Mouse (Mus musculus): ENCODE results near the gene Olfr455.

The Olfr455 gene

GRCm38 (mm10) chr6:42547461-42547860 lies at the start of gene Olfr455:
Gene Olfr455 (minus strand): TSS chr6:42547587.
- in situ Hi-C loops (cut with MboI; ENCODE audit: low pct_unique_long_range_greater_than_20kb in 1 of 2, low sequenced_read_pairs in 2 of 2, unreplicated experiment in 1 of 2), result no loop called here

DNA sequence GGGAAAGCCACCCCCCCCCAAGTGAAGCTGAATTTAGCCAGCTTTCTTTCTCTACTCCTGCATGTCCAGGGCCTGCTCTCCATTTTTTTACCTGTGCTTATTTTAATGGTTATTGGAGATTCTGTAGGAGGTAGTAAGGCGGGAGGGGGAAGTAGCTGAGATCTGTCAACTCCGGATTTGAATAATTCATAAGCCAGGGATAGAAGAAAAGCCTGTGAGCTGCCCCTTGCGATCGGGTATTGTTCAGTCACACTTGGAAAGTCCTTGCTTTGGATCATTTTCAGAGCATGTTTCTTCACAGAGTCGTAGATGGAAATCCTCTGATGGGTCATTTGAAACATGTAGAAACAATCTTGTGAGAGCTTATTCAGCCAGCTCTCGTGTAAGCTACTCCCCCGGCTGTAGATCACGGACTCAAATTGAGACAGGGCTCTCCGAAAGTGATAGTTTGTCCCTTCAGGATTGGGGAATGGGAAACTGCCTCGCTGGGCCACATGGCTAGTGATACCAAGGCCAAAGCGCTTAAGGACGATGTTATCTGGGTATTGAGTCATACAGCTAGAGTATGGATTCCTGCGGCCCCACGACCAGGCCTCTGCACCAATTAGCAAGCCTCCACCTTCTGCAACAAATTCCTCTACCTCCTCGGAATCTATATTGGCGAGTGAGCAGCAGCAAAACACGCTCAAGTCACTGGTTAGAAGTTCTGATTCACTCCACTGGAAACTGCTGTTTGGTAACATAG lies 45.9 kb upstream of the Olfr455 start:
- in situ Hi-C loops (cut with MboI; ENCODE audit: low pct_unique_long_range_greater_than_20kb in 1 of 2, low sequenced_read_pairs in 2 of 2, unreplicated experiment in 1 of 2), result loop anchor here in 1 of 2 experiments (25.0 kb wide), 1 partner anchor 356 kb away; the partner anchor contains the start of gene Gstk1

DNA sequence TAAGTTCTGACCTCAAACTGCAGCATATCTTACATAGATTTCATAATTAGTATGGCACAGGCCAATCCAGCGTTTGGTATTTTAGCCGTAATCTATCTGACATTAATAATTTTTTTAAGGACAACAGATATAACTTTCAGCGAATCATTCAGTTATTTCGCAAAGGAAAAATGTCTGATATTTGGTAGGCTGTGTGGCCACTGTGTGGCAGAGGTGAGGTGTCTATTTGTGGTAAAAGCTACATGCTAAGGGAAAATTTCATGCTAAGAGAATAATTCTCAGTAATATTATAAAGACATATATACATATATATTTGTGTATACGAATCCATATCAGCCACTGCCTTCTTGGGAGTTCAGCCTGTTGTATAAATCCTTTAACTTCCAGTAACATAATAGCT lies 39.2 kb upstream of the Olfr455 start:
- in situ Hi-C loops (cut with MboI; ENCODE audit: low pct_unique_long_range_greater_than_20kb in 1 of 2, low sequenced_read_pairs in 2 of 2, unreplicated experiment in 1 of 2), result loop anchor here (10.0 to 25.0 kb wide), 2 partner anchors 349 to 362 kb away; partner anchors contain the start of gene Gstk1 (in 1 of the 2)

DNA sequence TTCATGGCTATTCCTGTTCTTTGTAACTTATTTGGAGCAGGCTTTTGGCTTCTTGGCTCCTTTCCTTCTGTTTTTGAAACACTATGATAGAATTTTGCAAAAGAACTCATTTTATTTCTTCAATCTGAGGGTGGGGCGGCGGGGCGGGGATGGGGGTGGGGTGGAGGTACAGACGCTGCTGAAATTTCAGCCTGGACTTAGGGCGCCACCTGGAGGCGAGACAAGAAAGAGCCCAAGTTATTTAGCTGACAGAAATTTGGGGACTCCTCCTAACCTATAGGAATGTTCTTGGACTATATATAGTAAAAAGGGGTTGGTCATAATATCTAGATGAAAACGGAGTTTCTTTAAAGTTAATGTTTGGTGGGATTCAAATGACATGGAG lies 36.1 kb upstream of the Olfr455 start:
- in situ Hi-C loops (cut with MboI; ENCODE audit: low pct_unique_long_range_greater_than_20kb in 1 of 2, low sequenced_read_pairs in 2 of 2, unreplicated experiment in 1 of 2), result loop anchor here (10.0 to 25.0 kb wide), 2 partner anchors 346 to 359 kb away; partner anchors contain the start of gene Gstk1 (in 1 of the 2)

GRCm38 (mm10) chr6:42582741-42583487 lies 35.5 kb upstream of the Olfr455 start:
- in situ Hi-C loops (cut with MboI; ENCODE audit: low pct_unique_long_range_greater_than_20kb in 1 of 2, low sequenced_read_pairs in 2 of 2, unreplicated experiment in 1 of 2), result loop anchor here (10.0 to 25.0 kb wide), 2 partner anchors 346 to 358 kb away; partner anchors contain the start of gene Gstk1 (in 1 of the 2)

DNA sequence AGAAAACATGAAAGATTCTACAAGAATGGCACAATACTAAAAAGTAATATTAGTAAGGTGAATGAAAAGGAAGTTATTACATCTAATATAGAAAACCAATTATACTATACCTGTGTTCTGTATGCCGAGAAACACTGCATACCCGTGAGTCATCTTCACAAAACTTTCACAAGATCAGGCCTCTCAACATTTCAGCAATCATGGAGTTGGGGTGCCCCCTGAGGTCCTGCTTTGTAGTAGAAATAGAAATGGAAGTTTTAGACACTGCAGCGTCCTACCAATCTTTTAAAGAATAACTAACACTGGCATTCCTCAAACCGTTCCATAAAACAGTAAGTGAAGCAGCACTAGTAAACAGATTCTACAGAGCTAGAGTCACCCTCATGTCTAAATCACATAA lies 31.3 kb upstream of the Olfr455 start:
- in situ Hi-C loops (cut with MboI; ENCODE audit: low pct_unique_long_range_greater_than_20kb in 1 of 2, low sequenced_read_pairs in 2 of 2, unreplicated experiment in 1 of 2), result loop anchor here in 1 of 2 experiments (25.0 kb wide), 1 partner anchor 341 kb away; the partner anchor contains the start of gene Gstk1

DNA sequence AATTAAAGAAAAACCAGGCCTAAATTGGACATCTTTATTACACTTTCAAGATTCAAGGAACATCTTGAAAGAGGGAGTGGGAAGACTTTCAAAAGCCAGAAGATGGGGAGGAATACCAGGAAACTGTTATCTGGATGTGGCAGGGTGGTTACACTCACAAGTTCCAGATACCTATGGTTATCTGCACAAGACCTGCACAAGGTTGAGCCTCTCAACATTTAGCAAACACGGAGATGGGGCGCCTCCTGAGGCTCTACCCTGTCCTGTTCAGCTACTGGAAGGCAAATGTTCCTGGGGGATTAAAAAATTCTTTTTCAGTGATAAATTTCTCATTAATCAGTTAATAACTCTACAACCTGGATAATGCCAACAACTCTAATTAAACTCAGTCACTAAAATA lies 30.0 kb upstream of the Olfr455 start:
- in situ Hi-C loops (cut with MboI; ENCODE audit: low pct_unique_long_range_greater_than_20kb in 1 of 2, low sequenced_read_pairs in 2 of 2, unreplicated experiment in 1 of 2), result loop anchor here in 1 of 2 experiments (25.0 kb wide), 1 partner anchor 340 kb away; the partner anchor contains the start of gene Gstk1

DNA sequence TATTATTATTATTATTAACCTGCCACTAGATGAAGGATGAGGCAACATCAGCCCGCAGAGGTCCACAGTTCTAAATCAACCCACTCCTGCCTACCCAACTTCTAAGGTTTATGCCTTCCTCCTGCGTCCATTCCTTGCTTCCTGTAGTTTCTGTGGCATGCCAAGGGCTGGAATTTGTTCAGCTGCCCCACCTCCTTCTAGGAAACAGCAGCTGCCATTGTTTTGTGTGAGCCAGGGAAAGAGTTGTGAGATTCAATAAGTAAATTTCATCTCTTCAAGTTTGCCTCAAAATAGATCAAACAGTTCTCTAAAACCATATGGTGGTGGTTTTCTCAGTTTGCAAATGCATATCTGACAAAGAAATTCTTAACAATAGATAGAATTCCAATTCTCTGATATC lies 20.8 kb upstream of the Olfr455 start:
- in situ Hi-C loops (cut with MboI; ENCODE audit: low pct_unique_long_range_greater_than_20kb in 1 of 2, low sequenced_read_pairs in 2 of 2, unreplicated experiment in 1 of 2), result no loop called here

GRCm38 (mm10) chr6:42566076-42566598 lies 18.8 kb upstream of the Olfr455 start:
- in situ Hi-C loops (cut with MboI; ENCODE audit: low pct_unique_long_range_greater_than_20kb in 1 of 2, low sequenced_read_pairs in 2 of 2, unreplicated experiment in 1 of 2), result no loop called here

DNA sequence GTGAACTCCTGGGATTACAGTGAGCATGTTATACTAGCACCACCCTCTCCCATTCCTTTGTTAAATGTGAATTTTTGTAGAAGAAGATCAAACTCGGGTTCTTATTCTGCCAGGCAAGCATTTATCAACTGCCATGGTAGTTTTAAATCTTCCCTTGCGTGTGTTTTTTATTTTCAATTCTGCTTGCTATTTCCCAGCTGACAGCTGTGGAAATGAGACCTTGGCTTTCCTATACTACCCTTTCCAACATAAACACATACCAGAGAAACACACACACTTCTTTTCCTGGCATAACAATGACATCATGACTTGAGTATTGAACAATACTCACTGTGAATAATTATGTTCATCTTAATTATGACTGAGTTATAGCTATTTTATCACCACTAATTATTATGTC lies 14.9 kb upstream of the Olfr455 start:
- in situ Hi-C loops (cut with MboI; ENCODE audit: low pct_unique_long_range_greater_than_20kb in 1 of 2, low sequenced_read_pairs in 2 of 2, unreplicated experiment in 1 of 2), result no loop called here

- in situ Hi-C loops (cut with MboI; ENCODE audit: low pct_unique_long_range_greater_than_20kb in 1 of 2, low sequenced_read_pairs in 2 of 2, unreplicated experiment in 1 of 2), result no loop called here
Observed at GRCm38 (mm10) chr6:42560885-42561284, 13.5 kb upstream of the Olfr455 start.

GRCm38 (mm10) chr6:42558641-42559040 lies 11.3 kb upstream of the Olfr455 start:
- in situ Hi-C loops (cut with MboI; ENCODE audit: low pct_unique_long_range_greater_than_20kb in 1 of 2, low sequenced_read_pairs in 2 of 2, unreplicated experiment in 1 of 2), result no loop called here

DNA sequence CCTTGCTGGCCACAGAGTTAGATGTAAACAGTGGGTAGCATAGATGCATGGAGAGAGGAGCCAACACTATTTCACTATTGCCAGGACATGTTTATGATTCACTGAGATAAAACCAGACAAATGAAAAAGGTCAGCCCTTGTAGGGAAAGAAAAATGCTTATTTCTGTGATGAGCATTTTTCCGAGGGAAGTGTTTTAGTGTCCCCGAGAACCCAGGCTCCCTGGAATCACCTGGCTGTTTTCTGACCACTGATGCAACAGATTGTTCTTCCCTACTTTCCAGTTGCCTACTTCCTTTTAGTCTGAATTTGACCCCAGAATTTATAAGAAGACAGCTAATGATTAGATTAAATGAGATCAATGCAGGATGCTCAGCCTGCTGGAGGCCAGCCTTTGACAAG lies 1.2 kb downstream of the Olfr455 start:
- in situ Hi-C loops (cut with MboI; ENCODE audit: low pct_unique_long_range_greater_than_20kb in 1 of 2, low sequenced_read_pairs in 2 of 2, unreplicated experiment in 1 of 2), result no loop called here

GRCm38 (mm10) chr6:42545451-42545885 lies 1.9 kb downstream of the Olfr455 start:
- in situ Hi-C loops (cut with MboI; ENCODE audit: low pct_unique_long_range_greater_than_20kb in 1 of 2, low sequenced_read_pairs in 2 of 2, unreplicated experiment in 1 of 2), result no loop called here

DNA sequence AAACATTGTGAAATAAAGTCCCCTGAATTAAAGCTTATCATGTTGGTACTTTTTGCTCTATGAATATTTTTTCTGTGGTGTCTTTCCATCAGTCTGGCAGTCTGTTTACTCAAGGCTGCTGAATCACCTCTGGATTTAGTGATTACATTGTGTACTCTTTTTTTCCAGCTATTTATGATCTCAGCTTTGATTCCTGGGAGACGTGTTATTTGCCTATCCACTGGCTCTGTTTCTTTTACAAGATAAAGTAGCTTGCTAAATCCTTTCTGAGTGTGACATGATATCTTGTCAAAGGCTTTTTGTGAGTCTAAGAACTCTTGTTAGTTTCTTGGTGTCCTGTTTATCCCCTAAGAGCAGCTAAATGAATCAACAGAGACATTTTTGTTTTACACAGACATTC lies 2.5 kb downstream of the Olfr455 start:
- in situ Hi-C loops (cut with MboI; ENCODE audit: low pct_unique_long_range_greater_than_20kb in 1 of 2, low sequenced_read_pairs in 2 of 2, unreplicated experiment in 1 of 2), result no loop called here

- in situ Hi-C loops (cut with MboI; ENCODE audit: low pct_unique_long_range_greater_than_20kb in 1 of 2, low sequenced_read_pairs in 2 of 2, unreplicated experiment in 1 of 2), result no loop called here
Observed at GRCm38 (mm10) chr6:42542036-42543031, 5.1 kb downstream of the Olfr455 start.

DNA sequence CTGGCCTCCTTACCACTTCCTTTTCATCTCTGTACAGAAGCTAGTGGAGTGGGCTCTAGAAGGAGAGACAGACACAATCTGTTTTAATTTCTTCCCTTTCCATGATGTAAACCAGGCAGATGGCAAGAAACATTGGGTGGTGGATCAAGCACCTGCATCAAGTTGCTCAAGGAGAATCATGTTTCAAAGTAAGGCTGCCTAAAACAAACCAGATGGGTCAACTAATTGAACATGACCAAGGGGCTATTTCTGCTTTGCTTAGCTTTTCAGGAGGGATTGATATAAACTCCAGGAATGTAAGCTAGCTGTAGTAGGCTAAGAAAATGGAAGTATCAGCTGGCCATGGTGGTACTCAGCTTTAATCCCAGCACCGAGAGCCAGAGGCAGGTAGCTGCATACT lies 6.7 kb downstream of the Olfr455 start:
- in situ Hi-C loops (cut with MboI; ENCODE audit: low pct_unique_long_range_greater_than_20kb in 1 of 2, low sequenced_read_pairs in 2 of 2, unreplicated experiment in 1 of 2), result no loop called here

- in situ Hi-C loops (cut with MboI; ENCODE audit: low pct_unique_long_range_greater_than_20kb in 1 of 2, low sequenced_read_pairs in 2 of 2, unreplicated experiment in 1 of 2), result no loop called here
Observed at GRCm38 (mm10) chr6:42539711-42540110, 7.7 kb downstream of the Olfr455 start.
